Mouse (Mus musculus) telencephalon, adult 2 months (tissue): ENCODE data around the gene Serpina11.
"Not testable (repeated sequence)": the region's sequence is repeated elsewhere in the genome, so short reads cannot be mapped to it uniquely, and the experiment has no call there.

ENCODE experiments used
- DNase-seq: peaks from one replicate; pipeline ENCODE4 v3.0.0-alpha.2; 2011; ENCODE audit warnings: low read depth, low spot score

Gene Serpina11

GRCm38 (mm10) chr12:103971080-103971479, 18.7 kb downstream of the Serpina11 start:
- peak; percentile 51 for DNase-seq

GRCm38 (mm10) chr12:103969577-103970116, 20.1 kb downstream of the Serpina11 start:
- no peak for DNase-seq

GRCm38 (mm10) chr12:103966761-103967160, 23.0 kb downstream of the Serpina11 start:
- no peak for DNase-seq

- DNase-seq: no peak
These were observed 26.5 kb downstream of the Serpina11 start for GRCm38 (mm10) chr12:103963288-103963687.

- DNase-seq: no peak
These were observed 26.9 kb downstream of the Serpina11 start for GRCm38 (mm10) chr12:103962860-103963259.

- no peak for DNase-seq
These were observed 27.4 kb downstream of the Serpina11 start for GRCm38 (mm10) chr12:103962337-103962736.

- no peak for DNase-seq
These were observed 28.0 kb downstream of the Serpina11 start for GRCm38 (mm10) chr12:103961716-103962115.

GRCm38 (mm10) chr12:103958798-103959197, 31.0 kb downstream of the Serpina11 start, which contains the start of gene Serpina1e:
Gene Serpina1e (minus strand): TSS chr12:103958975.
- no peak for DNase-seq

- not testable (repeated sequence) for DNase-seq
These were observed 33.2 kb downstream of the Serpina11 start for GRCm38 (mm10) chr12:103956555-103956954.

GRCm38 (mm10) chr12:103952972-103953371, 36.8 kb downstream of the Serpina11 start:
- DNase-seq: not testable (repeated sequence)

GRCm38 (mm10) chr12:103946243-103946642, 43.5 kb downstream of the Serpina11 start:
- no peak for DNase-seq
